Mouse (Mus musculus): ENCODE results near the gene Cnn3. TPM values are rescaled to one million over a fixed set of nuclear protein-coding genes. Genes with fewer than 3 reads are reported as not detected.

Gene Cnn3
- total RNA-seq, 2 experiments from 2014 or later = 42.1 to 43.8 TPM

GRCm38 (mm10) chr3:121417379-121418250, 8.7 kb upstream of the Cnn3 start:
- no peak for DNase-seq
- intact Hi-C loops (cut with DNase I) = no loop called here

DNA sequence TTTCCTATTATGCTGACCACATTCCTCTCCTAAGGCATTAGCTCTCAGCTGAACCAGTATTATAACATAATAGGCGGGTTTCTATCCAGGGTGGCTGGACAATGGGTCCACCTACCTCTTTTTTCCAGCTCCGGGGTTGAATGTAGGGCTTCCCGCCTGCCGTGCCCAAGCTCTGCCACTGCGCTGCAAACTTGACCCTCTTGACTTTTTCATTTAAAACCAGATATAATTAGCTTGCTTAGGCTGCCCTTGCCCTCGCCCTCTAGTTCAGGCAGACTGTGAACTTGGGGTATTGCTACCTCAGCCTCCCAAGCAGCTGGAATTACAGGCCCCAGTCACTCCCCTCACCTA, 8.1 kb upstream of the Cnn3 start:
- intact Hi-C loops (cut with DNase I) = no loop called here
- no peak for DNase-seq

DNA sequence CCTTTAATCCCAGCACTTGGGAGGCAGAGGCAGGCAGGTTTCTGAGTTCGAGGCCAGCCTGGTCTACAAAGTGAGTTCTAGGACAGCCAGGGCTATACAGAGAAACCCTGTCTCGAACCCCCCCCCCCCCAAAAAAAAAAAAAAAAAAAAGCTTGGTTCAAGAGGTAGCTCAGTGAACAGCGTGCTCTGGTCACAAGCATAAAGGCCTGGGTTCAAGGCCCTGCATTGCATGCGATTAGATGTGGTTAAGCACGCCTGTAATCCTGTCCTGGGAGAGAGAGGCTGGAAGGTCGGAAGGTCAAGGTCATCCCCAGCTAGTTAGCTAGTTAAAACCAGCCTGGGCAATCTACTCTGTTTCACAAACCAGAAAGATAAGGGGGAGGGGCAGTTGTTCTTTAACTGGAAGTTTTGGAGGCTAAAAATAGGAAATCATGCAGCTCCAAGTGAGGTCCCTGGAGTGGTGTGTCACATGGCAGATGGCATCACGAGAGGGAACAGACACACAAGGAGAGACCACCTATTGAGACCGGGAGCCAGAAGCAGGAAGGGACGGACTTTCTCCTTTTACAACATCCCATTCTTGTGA, 7.4 kb upstream of the Cnn3 start:
- intact Hi-C loops (cut with DNase I) = no loop called here
- no peak for DNase-seq

DNA sequence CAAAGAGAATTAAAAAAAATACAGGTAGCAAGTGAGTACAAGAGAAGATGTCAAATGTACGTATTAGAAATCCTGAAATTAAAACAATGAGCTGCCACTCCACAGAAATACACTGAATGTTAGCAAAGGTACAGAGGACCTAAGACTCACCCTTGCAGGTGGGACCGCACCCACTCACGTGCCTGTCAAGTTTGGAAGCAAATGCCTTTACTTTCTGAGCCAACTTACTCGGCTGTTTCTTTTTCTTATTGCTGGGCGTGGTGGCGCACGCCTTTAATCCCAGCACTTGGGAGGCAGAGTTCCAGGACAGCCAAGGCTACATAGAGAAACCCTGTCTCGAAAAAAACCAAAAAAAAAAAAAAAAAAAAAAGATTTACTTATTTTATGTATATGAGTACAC, 3.9 kb upstream of the Cnn3 start:
- DNase-seq = no peak
- intact Hi-C loops (cut with DNase I) = no loop called here

DNA sequence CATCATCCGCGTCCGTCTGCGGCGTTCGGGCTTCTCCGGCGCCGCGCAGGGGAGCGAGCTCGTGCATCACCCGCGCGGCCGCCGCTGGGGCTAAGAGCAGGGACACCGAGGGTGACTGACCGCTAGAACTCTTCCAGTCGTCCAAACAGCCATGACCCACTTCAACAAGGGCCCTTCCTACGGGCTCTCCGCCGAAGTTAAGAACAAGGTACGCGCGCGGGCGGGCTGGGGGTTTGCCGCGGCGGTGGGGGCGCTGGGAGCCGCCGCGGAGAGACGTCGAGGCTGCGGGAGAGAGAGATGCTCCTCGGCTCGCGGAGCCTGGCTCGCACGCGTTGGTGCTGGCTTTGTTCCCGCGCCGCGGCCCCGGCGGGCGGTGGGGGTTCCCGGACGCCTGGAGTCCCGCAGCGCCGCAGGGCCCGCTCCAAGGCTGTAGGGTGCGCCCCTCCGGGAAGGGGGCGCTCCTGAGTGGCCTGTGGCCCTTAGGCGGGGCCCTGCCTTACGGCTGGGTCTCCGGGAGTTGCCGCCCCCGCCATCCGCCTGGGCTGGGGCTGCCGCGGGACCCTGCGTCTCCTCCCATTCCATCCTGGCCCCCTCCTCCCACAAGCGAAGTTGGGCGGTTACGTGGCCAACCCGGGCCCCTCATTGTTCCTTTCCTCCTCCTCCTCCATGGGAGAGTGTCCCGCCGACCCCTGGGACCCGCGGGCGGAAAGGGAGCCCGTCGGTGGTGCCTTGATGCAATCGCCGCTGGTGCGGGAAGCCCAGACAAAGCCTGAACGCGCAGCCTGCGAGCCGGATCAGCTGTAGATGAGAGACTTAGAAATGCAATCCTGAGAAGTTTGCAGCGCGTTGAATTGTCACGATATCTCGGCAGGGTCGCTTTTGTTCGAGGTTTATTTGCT, 573 bp downstream of the Cnn3 start:
- peak; percentile 85 to 86 for DNase-seq
- intact Hi-C loops (cut with DNase I) = loop anchor here (2.0 kb wide), 4 partner anchors 16 to 120 kb away; no protein-coding TSS in a partner anchor

DNA sequence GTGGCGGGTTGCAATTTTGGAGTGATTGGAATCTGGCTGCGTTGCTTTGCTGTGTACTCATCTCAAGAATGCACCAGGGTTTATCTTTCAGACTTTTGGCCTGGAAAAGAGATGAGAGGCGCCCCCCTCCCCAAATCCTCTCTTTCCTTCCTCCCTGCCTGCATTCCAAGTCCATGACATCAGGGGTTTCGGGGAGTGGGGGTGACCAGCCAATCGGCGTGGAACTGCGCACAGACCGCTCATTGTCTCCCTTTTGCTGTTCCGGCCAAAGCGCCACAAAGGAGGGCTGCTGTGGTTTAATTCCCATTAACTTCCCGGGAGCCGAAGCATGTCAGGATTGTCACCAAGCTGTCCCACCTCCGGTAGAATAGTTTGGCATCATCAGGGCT, 1.2 kb downstream of the Cnn3 start:
- intact Hi-C loops (cut with DNase I) = loop anchor here (2.0 kb wide), 4 partner anchors 15 to 121 kb away; no protein-coding TSS in a partner anchor
- DNase-seq = peak; percentile 65 to 67

DNA sequence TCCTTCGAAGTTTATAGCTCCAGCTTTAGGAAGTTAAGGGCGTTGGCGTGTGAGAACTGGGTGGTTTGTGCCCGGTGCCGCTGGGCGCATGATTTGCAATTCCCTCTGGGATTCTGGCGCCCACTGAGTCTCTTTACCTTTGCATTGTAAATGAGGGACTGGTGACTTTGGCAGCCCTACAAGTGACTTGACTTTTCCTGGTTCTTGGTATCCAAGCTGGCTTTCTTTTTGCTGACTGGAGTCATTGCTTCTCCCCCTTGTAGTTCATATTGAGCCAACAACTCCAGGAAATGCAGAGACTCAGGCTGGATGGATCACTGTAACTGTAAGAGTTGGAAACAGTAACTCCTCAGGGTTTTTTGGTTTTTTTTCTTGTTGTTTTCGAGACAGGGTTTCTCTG, 1.9 kb downstream of the Cnn3 start:
- DNase-seq = no peak

DNA sequence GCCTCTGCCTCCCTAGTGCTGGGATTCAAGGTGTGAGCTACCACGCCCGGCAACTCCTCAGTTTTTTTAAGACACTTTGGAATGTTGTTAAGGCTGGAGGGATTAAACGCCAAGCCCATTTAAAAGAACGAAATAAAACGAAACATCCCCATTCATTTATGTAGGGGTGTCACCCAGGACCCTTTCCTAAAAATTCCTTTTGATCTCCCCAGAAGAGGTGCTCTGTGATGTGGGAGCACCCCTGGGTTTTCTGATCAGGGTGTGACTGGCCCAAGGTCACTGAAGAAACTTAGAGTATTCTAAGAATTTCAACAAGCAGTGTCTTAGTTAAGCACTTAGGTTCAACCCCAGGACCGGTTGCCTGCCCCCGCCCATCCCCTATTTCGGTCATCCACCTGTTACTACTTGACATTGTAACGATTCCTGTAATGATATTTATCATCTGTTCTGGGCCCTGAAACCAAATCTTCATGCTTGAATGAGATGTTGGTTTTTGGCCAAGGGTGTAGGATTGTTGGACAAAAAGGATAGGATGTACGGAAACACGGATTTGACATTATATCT, 2.5 kb downstream of the Cnn3 start:
- intact Hi-C loops (cut with DNase I) = no loop called here
- DNase-seq = no peak

More for the DNA sequence above, 1.9 kb downstream of the Cnn3 start:
- intact Hi-C loops (cut with DNase I) = no loop called here

GRCm38 (mm10) chr3:121429469-121429868, 3.2 kb downstream of the Cnn3 start:
- intact Hi-C loops (cut with DNase I) = no loop called here
- DNase-seq = no peak

GRCm38 (mm10) chr3:121430289-121430936, 4.1 kb downstream of the Cnn3 start:
- no peak for DNase-seq
- intact Hi-C loops (cut with DNase I) = no loop called here

- no peak for DNase-seq
- intact Hi-C loops (cut with DNase I) = no loop called here
Measured at GRCm38 (mm10) chr3:121433359-121433758, 7.1 kb downstream of the Cnn3 start.

DNA sequence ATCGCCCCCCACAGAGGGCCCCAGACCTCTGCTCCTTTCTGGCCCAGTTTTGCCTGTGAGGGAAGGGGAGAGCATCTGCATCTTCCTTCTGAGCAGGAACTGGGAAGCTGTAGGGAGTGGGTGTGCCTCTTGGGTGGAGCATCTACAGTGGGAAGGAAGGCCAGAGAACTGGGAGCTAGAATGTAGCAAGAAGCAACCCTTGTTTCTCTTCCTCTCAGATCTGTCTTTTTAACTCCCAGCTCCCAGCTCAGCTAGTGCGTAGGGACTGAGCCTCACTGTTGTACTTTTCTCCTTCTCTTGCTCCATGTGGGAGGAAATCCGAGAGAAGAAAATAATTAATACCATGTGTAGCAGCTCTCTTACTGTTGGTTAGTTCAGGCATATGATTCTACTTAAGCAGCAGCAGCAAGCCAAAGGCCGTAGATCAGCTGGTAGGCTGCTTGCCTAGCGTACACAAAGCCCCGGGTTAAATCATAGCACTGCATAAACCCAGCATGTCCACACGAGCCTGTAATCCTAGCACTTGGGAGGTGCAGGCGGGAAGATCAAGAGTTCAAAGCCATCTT, 7.8 kb downstream of the Cnn3 start:
- intact Hi-C loops (cut with DNase I) = no loop called here
- DNase-seq = no peak

- DNase-seq = no peak
- intact Hi-C loops (cut with DNase I) = no loop called here
Measured at GRCm38 (mm10) chr3:121435296-121435695, 9.0 kb downstream of the Cnn3 start.

GRCm38 (mm10) chr3:121437070-121437469, 10.8 kb downstream of the Cnn3 start:
- no peak for DNase-seq
- intact Hi-C loops (cut with DNase I) = no loop called here

GRCm38 (mm10) chr3:121437996-121438395, 11.7 kb downstream of the Cnn3 start:
- intact Hi-C loops (cut with DNase I) = no loop called here
- DNase-seq = no peak

DNA sequence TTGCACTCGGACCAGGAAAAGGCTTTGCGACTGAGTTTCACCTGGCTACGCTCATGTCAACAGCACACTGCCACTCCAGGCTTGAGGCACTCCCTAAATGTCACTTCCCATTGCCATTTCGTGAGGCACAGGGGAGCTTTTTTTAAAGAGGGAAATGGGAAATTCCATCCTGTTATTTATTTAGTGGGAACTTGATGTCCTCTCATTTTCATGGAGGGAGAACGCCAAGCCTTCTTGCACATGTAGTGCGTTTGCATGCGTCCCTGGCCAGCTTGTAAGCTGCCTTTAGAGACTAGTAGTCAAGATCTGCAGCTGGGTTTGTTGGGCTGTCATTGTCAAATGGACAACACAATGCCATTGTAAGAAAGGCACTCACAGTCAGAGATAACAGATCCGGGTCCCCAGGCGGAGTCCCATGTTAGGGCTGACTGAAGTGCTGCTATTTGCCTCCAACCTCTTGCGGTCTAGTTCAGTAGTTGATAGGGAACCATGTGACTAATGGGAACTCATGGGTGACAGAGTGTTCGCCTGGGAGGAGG, 13.4 kb downstream of the Cnn3 start:
- DNase-seq = peak in 1 of 2 experiments; percentile 46
- intact Hi-C loops (cut with DNase I) = no loop called here

DNA sequence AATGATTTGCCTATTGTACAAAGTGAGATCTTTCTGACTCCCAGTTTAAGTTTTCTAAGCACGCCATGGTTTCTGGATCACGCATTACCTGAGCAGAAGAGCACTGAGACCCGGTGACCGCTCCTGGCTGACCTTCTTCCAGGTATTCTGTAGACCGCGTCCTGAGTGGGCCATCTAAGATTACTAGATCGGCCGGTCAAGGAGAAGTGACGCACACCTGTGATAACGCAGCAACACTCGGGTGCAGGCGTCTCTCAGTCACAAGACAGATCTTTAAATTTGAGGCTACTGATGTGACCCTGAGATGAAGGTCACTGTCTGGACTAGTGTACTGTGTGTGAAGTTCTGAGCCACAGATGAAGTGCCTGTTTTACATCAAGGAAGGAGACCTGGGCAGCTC, 15.2 kb downstream of the Cnn3 start:
- intact Hi-C loops (cut with DNase I) = no loop called here
- no peak for DNase-seq

- no peak for DNase-seq
- intact Hi-C loops (cut with DNase I) = loop anchor here (2.0 kb wide), 1 partner anchor 15 kb away; the partner anchor contains the start of gene Cnn3
Measured at GRCm38 (mm10) chr3:121442288-121442687, 16.0 kb downstream of the Cnn3 start.

GRCm38 (mm10) chr3:121443861-121444271, 17.6 kb downstream of the Cnn3 start:
- DNase-seq = no peak
- intact Hi-C loops (cut with DNase I) = loop anchor here (2.0 kb wide), 1 partner anchor 17 kb away; the partner anchor contains the start of gene Cnn3

GRCm38 (mm10) chr3:121444414-121444813, 18.1 kb downstream of the Cnn3 start:
- intact Hi-C loops (cut with DNase I) = no loop called here
- DNase-seq = no peak
